Mouse (Mus musculus) neural tube, embryonic 12.5 days (tissue): ENCODE data around the gene Ccdc187. TPM values are rescaled to one million over a fixed set of nuclear protein-coding genes. Genes with fewer than 3 reads are reported as not detected.
A peak's percentile ranks its signal among the peaks of the same experiment; 100 is the strongest.

Experiments used
- ATAC-seq: fragments of 200-750 bp; cut with Nextera tagmentation; 2 replicates; pipeline ENCODE4 v1.8.0; 2017; ENCODE audit warnings: low read depth, mild to moderate bottlenecking, moderate TSS enrichment, moderate library complexity; ENCODE audit not compliant: low FRiP score
- H3K27ac ChIP-seq: fragments of 300-500 bp; sonication (generic); 2 replicates; pipeline ENCODE4 v1.5.1; 2016
- H3K27me3 ChIP-seq: fragments of 300-500 bp; sonication (generic); replicated peaks from 2 replicates; pipeline ENCODE4 v1.6.1; 2016; ENCODE audit warnings: mild to moderate bottlenecking
- H3K36me3 ChIP-seq: fragments of 300-500 bp; sonication (generic); 2 replicates; pipeline ENCODE4 v1.6.1; 2016; ENCODE audit warnings: mild to moderate bottlenecking
- H3K4me1 ChIP-seq: fragments of 300-500 bp; sonication (generic); 2 replicates; pipeline ENCODE4 v1.6.1; 2016
- H3K4me2 ChIP-seq: fragments of 300-500 bp; sonication (generic); replicated peaks from 2 replicates; pipeline ENCODE4 v1.6.1; 2016; ENCODE audit warnings: mild to moderate bottlenecking
- H3K4me3 ChIP-seq: fragments of 300-500 bp; sonication (generic); 2 replicates; pipeline ENCODE4 v1.5.1; 2016
- H3K9ac ChIP-seq: fragments of 300-500 bp; sonication (generic); 2 replicates; pipeline ENCODE4 v1.6.1; 2016; ENCODE audit warnings: mild to moderate bottlenecking
- H3K9me3 ChIP-seq: fragments of 300-500 bp; sonication (generic); 2 replicates; pipeline ENCODE4 v1.6.1; 2016; ENCODE audit warnings: mild to moderate bottlenecking
- WGBS: fragments of 180-500 bp; shearing (Covaris S2); methylation state at CpG from one replicate; pipeline ENCODE4 v1.1.7; 2016; 5-methylcytosine and 5-hydroxymethylcytosine counted together
- polyA plus RNA-seq: library from polyadenylated mRNA; unstranded; fragments of >200 nt; fragmentation: Nextera tagmentation; extraction: Ambion mirVana; gene quantifications from 2 replicates; pipeline ENCODE4 v1.2.1, GENCODE M21; 2016

Ccdc187 gene
- polyA plus RNA-seq, 1 experiment from 2014 or later, result 0.11 TPM

DNA sequence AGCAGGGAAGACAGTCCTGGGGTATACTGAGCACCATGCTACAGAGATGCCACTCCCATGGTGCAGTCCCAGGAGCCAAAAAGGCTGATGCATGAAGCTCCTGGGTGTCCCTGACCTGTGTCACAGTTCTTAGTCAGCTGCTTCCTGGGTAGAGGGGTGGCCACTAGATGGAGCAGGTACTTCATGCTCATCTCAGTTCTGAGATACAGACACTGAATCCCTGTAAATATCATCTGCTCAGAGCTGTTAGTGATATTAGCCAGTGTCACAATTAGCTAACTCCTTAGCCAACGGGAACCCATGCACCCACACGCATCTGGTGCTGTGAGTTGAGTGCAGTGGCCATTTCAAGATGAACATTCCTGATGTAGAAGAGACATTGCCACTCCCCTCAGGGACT is 30.6 kb upstream of the Ccdc187 start:
- no peak overlapping the region for H3K27ac ChIP-seq
- peaks cover 73% of the 10 kb centered on the region for H3K36me3 ChIP-seq
- 89% methylated on average over 2 of the region's 2 CpGs for WGBS
- no peaks in the 10 kb centered on the region for H3K9me3 ChIP-seq
- no peak overlapping the region for H3K9ac ChIP-seq
- no peak overlapping the region for H3K4me3 ChIP-seq
- no peaks in the 10 kb centered on the region for H3K27me3 ChIP-seq
- ATAC-seq, result no peak
- H3K4me2 ChIP-seq, result no peak overlapping the region
- H3K4me1 ChIP-seq, result peaks cover 7% of the 10 kb centered on the region; the same call in 1 of the 2 replicates

DNA sequence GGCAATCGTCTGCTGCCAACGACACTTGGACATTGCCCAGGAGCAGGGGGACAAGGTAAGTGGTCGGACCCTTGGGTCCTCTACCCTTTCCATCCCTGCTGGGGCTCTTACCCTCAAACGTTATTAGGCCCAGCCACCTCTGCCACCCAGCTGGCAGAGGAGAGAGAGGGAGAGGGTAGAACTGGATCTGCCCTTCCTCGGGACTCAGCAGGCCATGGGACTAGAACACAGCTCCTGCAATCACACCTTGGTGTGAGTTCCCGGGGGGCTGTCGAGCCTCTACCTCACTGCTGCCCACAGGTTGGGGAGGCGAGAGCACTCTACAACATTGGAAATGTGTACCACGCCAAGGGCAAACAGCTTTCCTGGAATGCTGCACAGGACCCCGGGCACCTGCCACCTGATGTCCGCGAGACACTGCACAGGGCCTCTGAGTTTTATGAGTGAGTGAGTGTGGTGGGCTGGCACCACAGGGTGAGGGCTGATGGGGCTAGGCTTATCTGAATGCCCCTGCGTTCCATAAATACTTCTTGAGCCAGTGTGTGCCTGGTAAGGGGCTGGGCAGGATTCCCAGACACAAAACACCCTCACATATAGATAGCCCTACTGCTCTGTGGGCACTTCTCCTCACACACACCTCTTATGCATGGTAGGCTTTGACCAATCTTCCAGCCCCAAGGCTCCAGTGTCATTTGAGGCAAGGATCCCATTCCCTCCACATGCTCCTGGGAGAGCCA is 29.4 kb upstream of the Ccdc187 start:
- Histone ChIP-seq H3K4me2 (no peak overlapping the region), H3K27me3 (no peaks in the 10 kb centered on the region), H3K9me3 (no peaks in the 10 kb centered on the region), H3K4me1 (peaks cover 18% of the 10 kb centered on the region), H3K9ac (no peak overlapping the region), H3K27ac (no peak overlapping the region), H3K36me3 (peaks cover 66% of the 10 kb centered on the region), H3K4me3 (no peak overlapping the region)
- ATAC-seq, result no peak
- 92% methylated on average over 13 of the region's 13 CpGs for WGBS

DNA sequence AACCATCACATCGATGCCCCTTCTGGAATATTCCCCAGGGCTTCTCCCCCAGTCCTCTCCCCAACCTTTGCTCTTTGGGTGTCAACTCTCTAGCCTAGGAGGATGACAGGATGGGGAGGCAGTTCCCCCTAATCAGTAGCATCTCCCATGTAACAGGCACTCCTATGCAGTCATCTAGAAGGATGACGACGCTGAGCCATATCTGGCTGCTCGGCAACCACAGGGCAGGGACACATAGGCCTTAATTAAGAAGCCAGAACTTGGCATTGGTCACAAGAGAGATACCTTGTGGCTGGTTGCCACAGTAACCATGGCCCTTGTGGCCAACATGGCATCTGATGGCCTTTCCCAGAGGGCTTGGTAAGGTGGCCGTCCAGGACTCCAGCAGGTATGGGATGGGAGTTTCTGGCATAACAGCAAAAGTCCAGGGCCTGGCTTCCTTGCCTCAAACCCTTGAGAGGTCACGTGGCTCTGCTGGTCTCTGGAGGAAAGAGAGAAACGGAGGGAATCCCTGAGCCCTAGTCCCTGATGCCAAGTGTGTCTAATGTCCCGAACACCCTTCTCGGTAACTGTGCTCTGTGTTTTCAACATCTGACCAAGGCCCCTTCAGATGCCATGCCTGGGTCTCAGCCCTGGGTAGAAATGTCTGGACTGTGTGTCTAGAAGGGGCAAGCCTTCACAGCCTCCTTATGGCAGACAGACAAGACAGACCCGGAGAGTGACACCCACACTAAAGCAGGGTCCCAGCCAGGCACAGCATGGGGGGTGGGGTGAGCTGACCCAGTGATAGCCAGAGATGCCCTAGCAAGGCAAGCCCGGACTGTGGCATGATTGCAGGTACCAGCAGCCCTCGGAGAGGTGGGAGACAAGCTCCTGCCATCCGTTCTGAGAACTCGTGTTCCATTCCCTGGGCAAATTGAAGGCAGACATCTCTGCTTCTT is 26.2 kb upstream of the Ccdc187 start:
- Histone ChIP-seq H3K9ac (0 out of 2 replicates have a peak overlapping the region, but pooled peaks have one; percentile 19), H3K4me1 (peaks cover 47% of the 10 kb centered on the region), H3K27ac (no peak overlapping the region), H3K27me3 (no peaks in the 10 kb centered on the region), H3K36me3 (peaks cover 42% of the 10 kb centered on the region), H3K4me3 (no peak overlapping the region), H3K4me2 (0 out of 2 replicates have a peak overlapping the region, but pooled peaks have one; percentile 6), H3K9me3 (no peaks in the 10 kb centered on the region)
- no peak for ATAC-seq
- 91% methylated on average over 14 of the region's 14 CpGs for WGBS

DNA sequence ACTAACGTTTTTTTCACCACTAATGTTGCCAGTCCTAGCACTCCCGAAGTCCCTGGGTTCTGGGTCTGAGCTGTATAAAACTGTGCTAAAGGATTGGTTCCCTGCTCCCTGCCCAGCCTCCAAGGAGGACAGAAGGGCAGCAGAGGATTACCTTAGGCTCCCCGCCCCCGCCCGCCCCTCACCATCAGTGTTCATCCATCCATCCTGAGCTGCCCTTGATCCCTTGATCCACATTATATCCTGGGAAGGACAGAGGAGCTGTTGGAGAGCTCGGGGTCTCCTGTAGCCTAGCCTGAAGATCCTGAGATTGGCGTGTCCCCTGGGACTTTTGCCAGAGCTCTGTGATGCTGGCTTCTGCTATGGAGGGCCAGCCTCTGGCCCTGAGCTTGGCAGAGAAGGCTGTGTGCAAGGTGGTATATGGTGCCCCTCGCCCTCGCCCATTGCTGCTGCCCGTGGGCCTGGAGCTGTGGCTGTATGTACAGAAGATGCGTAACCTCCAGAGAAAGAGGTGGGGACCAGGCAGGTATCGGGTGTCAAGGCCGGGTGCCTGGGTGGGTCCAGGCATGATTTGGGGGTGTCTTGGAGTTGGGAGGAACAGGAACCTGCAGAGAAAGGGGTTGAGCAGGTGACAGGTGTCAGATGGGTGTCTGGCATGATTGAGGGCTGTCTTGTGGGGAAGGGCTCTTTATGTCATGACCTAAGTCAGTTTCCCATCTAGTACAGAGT is 25.3 kb upstream of the Ccdc187 start:
- no peak overlapping the region for H3K27ac ChIP-seq
- H3K4me1 ChIP-seq, result peaks cover 52% of the 10 kb centered on the region
- H3K9ac ChIP-seq, result no peak overlapping the region
- no peaks in the 10 kb centered on the region for H3K9me3 ChIP-seq
- no peak for ATAC-seq
- H3K27me3 ChIP-seq, result no peaks in the 10 kb centered on the region
- H3K4me3 ChIP-seq, result no peak overlapping the region
- 90% methylated on average over 13 of the region's 13 CpGs for WGBS
- peaks cover 33% of the 10 kb centered on the region for H3K36me3 ChIP-seq
- H3K4me2 ChIP-seq, result peak overlapping the region; percentile 95; the same call in 1 of the 2 replicates

DNA sequence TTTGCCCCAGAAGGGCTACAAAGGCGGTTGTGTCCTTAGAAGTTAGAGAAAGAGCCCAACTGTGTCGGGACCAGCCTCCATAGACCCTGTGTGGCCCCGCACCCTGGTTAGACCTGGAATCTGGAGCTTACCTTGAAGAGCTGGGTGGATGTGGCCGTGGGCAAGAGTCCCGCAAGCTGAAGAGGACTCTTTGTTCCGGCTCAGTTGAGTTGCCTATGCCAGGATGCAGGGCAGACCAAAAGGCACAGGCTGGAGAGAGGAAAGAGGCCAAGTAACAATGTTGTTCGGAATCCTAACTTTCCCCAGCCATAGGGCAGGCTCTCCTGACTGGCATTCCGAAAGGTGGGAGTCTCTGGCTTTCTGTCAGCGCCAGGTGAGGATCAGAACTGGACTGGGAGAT is 24.8 kb upstream of the Ccdc187 start:
- no peak overlapping the region for H3K27ac ChIP-seq
- WGBS, result 91% methylated on average over 9 of the region's 9 CpGs
- no peaks in the 10 kb centered on the region for H3K27me3 ChIP-seq
- peak overlapping the region; percentile 95; the same call in 1 of the 2 replicates for H3K4me2 ChIP-seq
- H3K9me3 ChIP-seq, result no peaks in the 10 kb centered on the region
- no peak overlapping the region for H3K4me3 ChIP-seq
- H3K4me1 ChIP-seq, result peaks cover 58% of the 10 kb centered on the region
- H3K9ac ChIP-seq, result peak overlapping the region; percentile 26; the same call in 1 of the 2 replicates
- no peak for ATAC-seq
- peaks cover 28% of the 10 kb centered on the region for H3K36me3 ChIP-seq

DNA sequence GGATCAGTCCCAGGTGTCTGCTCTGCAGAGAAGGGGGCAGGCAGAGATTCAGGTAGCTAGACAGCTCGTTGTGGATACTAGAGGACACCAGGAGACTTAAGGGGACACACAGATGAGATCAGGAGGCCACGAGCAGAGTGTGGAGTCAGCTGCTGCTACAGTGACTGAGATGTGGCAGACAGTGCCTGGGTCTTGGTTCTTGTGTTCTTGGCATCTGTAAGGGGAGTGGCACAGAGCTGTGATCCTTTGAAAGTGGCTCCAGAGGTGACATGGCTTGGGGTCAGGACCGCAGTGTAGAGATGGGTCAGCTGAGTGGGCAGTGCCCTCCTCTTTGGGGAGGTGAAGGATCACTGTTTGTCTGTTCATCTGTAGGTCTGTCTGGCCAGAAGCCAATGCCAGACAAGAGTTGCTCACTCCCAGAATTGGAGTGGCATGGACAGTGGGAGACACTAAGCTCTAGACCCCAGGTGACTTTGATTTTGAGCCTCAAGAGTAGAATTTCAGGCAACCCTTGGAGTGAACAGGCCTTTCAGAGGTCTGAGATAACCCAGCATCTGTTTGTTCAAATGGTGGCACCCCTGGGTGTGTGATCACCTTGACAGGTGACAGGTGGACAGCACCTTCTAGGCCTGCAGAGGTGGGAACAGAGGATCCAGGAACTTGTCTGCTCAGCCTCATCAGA is 23.8 kb upstream of the Ccdc187 start:
- Histone ChIP-seq H3K4me3 (no peak overlapping the region), H3K27me3 (no peaks in the 10 kb centered on the region), H3K27ac (no peak overlapping the region), H3K9ac (peak overlapping the region; percentile 94), H3K4me2 (peak overlapping the region; percentile 95), H3K4me1 (peaks cover 60% of the 10 kb centered on the region), H3K9me3 (no peaks in the 10 kb centered on the region), H3K36me3 (peaks cover 18% of the 10 kb centered on the region)
- ATAC-seq, result no peak
- 92% methylated on average over 3 of the region's 3 CpGs for WGBS

DNA sequence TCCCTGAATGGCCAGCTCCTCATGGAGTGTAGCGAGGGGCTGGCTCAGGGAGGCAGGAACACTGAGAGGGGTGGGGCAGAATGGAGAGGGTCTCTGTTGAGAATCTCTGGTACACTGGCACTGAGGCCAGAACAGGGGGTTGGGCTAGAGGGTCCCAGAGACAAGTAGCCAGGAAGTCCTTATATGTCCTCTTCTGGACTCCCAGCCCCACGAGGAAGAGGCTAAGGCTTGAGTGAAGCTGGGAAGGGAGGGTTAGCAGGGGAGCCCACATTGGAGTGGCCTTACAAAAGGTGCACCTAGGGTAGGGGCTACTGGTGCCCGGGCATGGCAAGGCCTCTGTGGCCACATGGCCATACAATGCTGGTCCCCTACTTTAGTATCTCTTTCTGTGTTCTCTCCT is 23.0 kb upstream of the Ccdc187 start:
- ATAC-seq, result no peak
- WGBS, result 73% methylated on average over 3 of the region's 3 CpGs
- peaks cover 10% of the 10 kb centered on the region; the same call in 1 of the 2 replicates for H3K36me3 ChIP-seq
- H3K4me2 ChIP-seq, result peak overlapping the region; percentile 95
- peaks cover 60% of the 10 kb centered on the region for H3K4me1 ChIP-seq
- no peaks in the 10 kb centered on the region for H3K27me3 ChIP-seq
- H3K4me3 ChIP-seq, result peak overlapping the region; percentile 91
- H3K9ac ChIP-seq, result peak overlapping the region; percentile 94
- H3K9me3 ChIP-seq, result no peaks in the 10 kb centered on the region
- no peak overlapping the region for H3K27ac ChIP-seq

DNA sequence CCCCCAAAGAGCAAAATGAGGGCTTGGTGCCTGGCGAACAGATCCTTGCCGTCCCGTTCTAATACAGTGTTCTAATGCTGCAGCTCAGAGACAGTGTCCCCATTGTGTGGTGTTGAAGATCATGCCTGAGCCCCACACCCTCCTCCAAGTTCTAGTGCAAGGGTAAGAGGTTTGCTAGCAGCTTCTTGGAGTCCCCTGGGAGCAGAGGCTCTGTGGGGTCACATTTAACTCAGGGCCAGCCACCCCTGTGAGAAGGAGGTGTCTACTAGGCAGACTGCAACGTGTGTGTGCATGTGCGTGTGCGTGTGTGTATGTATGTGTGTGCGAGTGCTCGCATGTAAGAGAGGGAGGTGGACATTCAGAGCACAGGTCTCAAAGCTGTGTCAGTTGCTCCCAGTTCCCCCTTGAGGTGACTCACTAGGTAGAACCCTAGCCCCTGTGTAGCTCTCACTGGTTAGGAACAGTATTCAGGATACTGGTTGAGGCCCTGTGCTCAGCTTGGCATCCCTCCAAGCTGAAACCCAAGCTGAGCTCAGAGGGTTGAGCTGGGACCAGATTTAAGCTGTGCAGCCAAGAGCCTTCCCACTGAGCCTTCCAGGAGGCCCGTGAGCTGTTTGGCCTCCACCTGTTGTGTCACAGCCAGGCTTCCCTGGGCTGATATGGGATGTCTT is 22.4 kb upstream of the Ccdc187 start:
- H3K4me1 ChIP-seq, result peaks cover 60% of the 10 kb centered on the region
- peak overlapping the region; percentile 94 for H3K9ac ChIP-seq
- peak overlapping the region; percentile 91 for H3K4me3 ChIP-seq
- H3K4me2 ChIP-seq, result peak overlapping the region; percentile 95
- H3K27ac ChIP-seq, result no peak overlapping the region
- no peak for ATAC-seq
- WGBS, result 63% methylated on average over 9 of the region's 9 CpGs
- H3K27me3 ChIP-seq, result no peaks in the 10 kb centered on the region
- H3K9me3 ChIP-seq, result no peaks in the 10 kb centered on the region
- peaks cover 6% of the 10 kb centered on the region; the same call in 1 of the 2 replicates for H3K36me3 ChIP-seq

DNA sequence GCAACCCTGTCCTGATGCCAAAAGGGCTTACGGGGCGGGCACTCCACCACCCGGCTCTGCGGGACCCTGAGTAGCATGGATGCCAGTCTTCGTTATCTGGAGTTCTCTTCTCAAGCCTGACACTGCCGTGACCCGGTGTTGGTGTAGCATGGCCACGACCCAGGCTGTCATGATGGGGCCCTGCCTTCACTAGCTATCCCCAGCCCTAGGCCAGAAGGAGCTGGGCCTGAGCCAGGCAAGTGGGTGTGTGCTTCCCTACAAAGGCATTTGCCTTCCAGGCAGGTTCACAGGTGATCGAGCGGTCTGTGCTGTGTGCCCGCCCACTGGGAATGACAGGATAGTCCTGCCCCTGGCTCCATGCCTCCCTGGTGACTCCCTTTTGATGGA is 21.6 kb upstream of the Ccdc187 start:
- H3K27ac ChIP-seq, result peak overlapping the region; percentile 93
- peaks cover 5% of the 10 kb centered on the region; the same call in 1 of the 2 replicates for H3K36me3 ChIP-seq
- 1% methylated on average over 11 of the region's 11 CpGs for WGBS
- ATAC-seq, result peak; percentile 38
- H3K9ac ChIP-seq, result peak overlapping the region; percentile 94
- no peaks in the 10 kb centered on the region for H3K9me3 ChIP-seq
- H3K4me1 ChIP-seq, result peaks cover 60% of the 10 kb centered on the region
- H3K27me3 ChIP-seq, result no peaks in the 10 kb centered on the region
- H3K4me3 ChIP-seq, result peak overlapping the region; percentile 91
- peak overlapping the region; percentile 95 for H3K4me2 ChIP-seq

DNA sequence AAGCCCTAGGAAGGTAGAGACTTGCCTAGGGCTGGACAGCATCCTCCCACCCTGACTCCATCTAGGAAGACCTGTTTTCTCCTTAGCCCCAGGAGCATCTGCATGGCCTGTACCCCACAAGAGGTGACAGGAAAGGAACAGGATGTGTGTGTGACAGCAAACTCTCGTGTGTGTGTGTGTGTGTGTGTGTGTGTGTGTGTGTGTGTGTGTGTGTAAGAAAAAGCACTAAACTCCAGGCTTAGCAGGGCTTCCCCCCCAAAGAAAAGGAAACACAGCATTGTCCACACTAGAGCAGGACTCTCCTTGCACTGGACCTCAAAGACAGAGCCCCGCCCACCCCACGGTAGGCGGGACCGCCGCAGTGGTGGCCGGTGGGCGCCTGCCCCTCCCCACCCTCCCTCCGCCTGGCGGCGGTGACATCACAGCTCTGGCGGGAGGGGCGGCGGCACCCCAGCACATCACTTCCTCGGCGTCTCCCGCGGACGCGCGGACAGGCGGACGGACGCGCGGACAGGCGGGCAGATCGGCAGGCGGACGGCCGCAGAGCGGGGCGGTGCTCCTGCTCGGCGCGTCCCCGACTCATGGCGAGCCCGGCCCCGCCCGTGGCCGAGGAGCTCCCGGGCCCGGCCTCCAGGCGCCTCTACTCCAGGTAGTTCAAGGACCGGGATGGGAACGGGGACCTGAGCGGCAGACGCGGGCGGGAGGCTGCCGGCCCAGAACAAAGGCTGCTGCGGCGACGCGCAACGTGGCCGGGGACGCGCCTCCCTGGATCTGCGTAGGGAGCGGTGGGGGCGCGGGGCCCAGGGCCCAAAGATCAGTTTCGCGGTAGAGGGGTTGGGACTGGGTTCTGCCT is 20.9 kb upstream of the Ccdc187 start, which contains the start of gene Gpsm1:
Gene Gpsm1, plus strand, starts transcription at position 444 of the 853 bp plus-strand sequence.
- 1% methylated on average over 64 of the region's 66 CpGs for WGBS
- Histone ChIP-seq H3K4me3 (peak within 1 kb of the TSS; percentile 91), H3K9ac (peak within 1 kb of the TSS; percentile 94), H3K4me2 (peak within 1 kb of the TSS; percentile 95), H3K4me1 (peaks cover 58% of the 10 kb centered on the region), H3K27me3 (no peaks in the 10 kb centered on the region), H3K9me3 (no peaks in the 10 kb centered on the region), H3K27ac (peak within 1 kb of the TSS; percentile 93), H3K36me3 (no peaks in the 10 kb centered on the region)
- peak; percentile 90 for ATAC-seq
